Mouse (Mus musculus) ES-E14 (cell line): Measurements from ENCODE around the gene Fasn. TPM values are rescaled to one million over a fixed set of nuclear protein-coding genes. Genes with fewer than 3 reads are reported as not detected.

ENCODE experiments used
- DNase-seq: peaks from one replicate; pipeline ENCODE4 v3.0.0-alpha.2; 2013; ENCODE audit warnings: low read depth, low spot score
- H3K27ac ChIP-seq: 2 replicates; pipeline ENCODE4 v1.5.1; 2012; ENCODE audit warnings: low read depth, mild to moderate bottlenecking, low read length, moderate library complexity, mixed read lengths; ENCODE audit not compliant: poor library complexity, insufficient read depth, severe bottlenecking
- H3K36me3 ChIP-seq: 2 replicates; pipeline ENCODE4 v1.6.1; 2012; ENCODE audit warnings: mild to moderate bottlenecking, low read length, moderate library complexity, mixed read lengths; ENCODE audit not compliant: control insufficient read depth, poor library complexity, insufficient read depth, severe bottlenecking
- H3K4me1 ChIP-seq, 2 experiments: fragments of 150-350 bp in 1 of 2; sonication (generic) in 1 of 2; 2 replicates each; pipeline ENCODE4 v1.6.1; 2012; ENCODE audit warnings: low read length in 2 of 2, mild to moderate bottlenecking in 1 of 2, mixed read lengths in 1 of 2; ENCODE audit not compliant: control insufficient read depth in 2 of 2, insufficient read depth in 2 of 2, poor library complexity in 1 of 2
- H3K4me3 ChIP-seq, 2 experiments: fragments of 150-350 bp in 1 of 2; sonication (generic) in 1 of 2; 2 replicates each; pipeline ENCODE4 v1.5.1; 2012; ENCODE audit warnings: low read length in 2 of 2, low read depth in 1 of 2, mild to moderate bottlenecking in 1 of 2, mixed read lengths in 1 of 2; ENCODE audit not compliant: insufficient read depth in 1 of 2, poor library complexity in 1 of 2, severe bottlenecking in 1 of 2
- H3K9ac ChIP-seq: 2 replicates; pipeline ENCODE4 v1.6.1; 2012; ENCODE audit warnings: low read depth, mild to moderate bottlenecking, low read length, mixed read lengths; ENCODE audit not compliant: poor library complexity, insufficient read depth, severe bottlenecking
- H3K9me3 ChIP-seq: fragments of 150-350 bp; sonication (generic); 2 replicates; pipeline ENCODE4 v1.6.1; 2012; ENCODE audit warnings: low read depth, mild to moderate bottlenecking, low read length; ENCODE audit not compliant: control insufficient read depth, insufficient read depth
- CHD2 ChIP-seq: IDR thresholded peaks from 2 replicates; pipeline ENCODE4 v1.6.1; 2014; ENCODE audit warnings: mild to moderate bottlenecking, low read depth, low read length, inconsistent platforms
- HCFC1 ChIP-seq: IDR thresholded peaks from 2 replicates; pipeline ENCODE4 v1.6.1; 2012; ENCODE audit warnings: low read length, inconsistent platforms, borderline replicate concordance; ENCODE audit not compliant: insufficient read depth
- MAFK ChIP-seq: IDR thresholded peaks from 2 replicates; pipeline ENCODE4 v1.6.1; 2014; ENCODE audit warnings: mild to moderate bottlenecking, low read depth, low read length, inconsistent platforms; ENCODE audit not compliant: insufficient read depth
- ZC3H11A ChIP-seq: IDR thresholded peaks from 2 replicates; pipeline ENCODE4 v1.6.1; 2012; ENCODE audit warnings: low read depth, mild to moderate bottlenecking, inconsistent platforms, low read length, borderline replicate concordance
- ZNF384 ChIP-seq: IDR thresholded peaks from 2 replicates; pipeline ENCODE4 v1.6.1; 2012; ENCODE audit warnings: low read depth, low read length, inconsistent platforms
- in situ Hi-C, 2 experiments: fragments of 600-800 bp; cut with MboI; formaldehyde crosslinking; loops; one replicate each; pipeline ENCODE4 v1.15.1; 2025; ENCODE audit warnings: low sequenced_read_pairs in 2 of 2, inconsistent platforms in 1 of 2; ENCODE audit not compliant: unreplicated experiment in 2 of 2
- total RNA-seq: library from RNA; depleted of rRNA; stranded (reverse); fragments of 300-350 nt; gene quantifications from 2 replicates; pipeline ENCODE4 v1.2.3, GENCODE M21; 2012

Gene Fasn
- total RNA-seq, 1 experiment, result 210 TPM

DNA sequence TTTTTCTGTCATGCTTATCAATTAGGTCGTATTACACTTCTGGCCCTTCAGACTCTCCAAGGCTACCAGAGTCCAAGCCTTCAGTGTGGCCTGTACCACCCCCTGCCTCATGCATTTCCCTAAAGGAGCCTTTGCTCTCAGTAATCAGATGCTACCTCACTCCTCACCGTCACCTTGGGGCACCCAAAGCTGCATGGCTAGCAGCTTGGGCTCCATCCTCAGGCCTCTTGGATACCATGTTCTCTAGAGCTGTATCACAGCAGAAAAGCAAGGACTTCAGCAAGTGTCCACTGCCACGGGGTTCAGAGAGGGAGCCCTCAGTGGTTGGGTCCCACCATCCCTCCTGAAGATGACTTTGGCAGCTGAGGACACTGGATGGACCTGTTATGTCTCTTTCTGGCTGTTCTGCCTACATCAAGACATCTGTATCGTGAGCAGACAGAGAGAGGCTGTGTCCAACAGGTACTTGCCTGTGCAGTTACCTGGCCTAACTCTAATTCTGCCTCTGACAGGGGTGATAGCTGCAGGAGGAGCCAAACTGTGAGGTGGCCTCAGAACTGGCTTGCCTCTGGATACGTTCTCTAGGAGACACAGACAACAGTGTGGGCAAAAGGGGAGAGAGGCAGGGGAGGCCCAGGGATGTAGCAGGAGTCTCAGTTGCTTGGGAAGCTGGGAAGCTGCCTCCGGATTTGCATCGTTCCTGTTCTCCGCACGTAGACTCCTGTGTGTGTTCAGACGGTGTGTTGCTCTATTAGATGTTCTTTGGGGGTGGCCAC, 5.6 kb upstream of the Fasn start:
- in situ Hi-C loops, result no loop called here
- no peak for TF ChIP-seq CHD2
- no peak for DNase-seq
- H3K36me3 ChIP-seq, result no peaks in the 10 kb centered on the region; the same call in 1 of the 2 replicates
- H3K27ac ChIP-seq, result no peak overlapping the region
- peaks cover 4 to 17% of the 10 kb centered on the region in 2 experiments; a peak in 2 of 4 replicates for H3K4me1 ChIP-seq
- no peaks in the 10 kb centered on the region for H3K9me3 ChIP-seq
- H3K4me3 ChIP-seq, result no peak overlapping the region
- no peak overlapping the region for H3K9ac ChIP-seq

DNA sequence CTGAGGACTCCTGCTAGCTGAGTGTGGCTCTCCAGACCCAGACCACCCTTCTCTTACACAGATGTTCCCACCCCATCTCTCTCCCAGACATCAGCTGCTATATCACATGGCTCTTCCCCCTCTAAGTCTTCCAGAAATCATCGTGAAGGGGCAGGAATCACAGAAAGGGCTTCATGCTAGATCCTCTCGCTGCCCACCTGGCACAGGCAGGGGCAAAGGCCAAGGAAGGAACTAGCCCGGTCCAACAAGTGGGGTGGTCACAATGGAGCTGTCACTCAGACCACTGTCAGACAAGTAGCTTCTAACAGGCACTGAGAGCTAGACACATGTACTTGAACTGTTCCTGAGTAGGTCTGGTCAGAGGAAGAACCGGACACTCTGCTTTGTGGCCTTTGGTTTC, 4.1 kb upstream of the Fasn start:
- Histone ChIP-seq H3K36me3 (no peaks in the 10 kb centered on the region; the same call in 1 of the 2 replicates), H3K9ac (no peak overlapping the region), H3K9me3 (no peaks in the 10 kb centered on the region), H3K27ac (no peak overlapping the region), H3K4me1 (peaks cover 4 to 17% of the 10 kb centered on the region in 2 experiments; a peak in 2 of 4 replicates), H3K4me3 (no peak overlapping the region)
- in situ Hi-C loops, result no loop called here
- no peak for TF ChIP-seq ZC3H11A
- no peak for TF ChIP-seq HCFC1
- no peak for TF ChIP-seq CHD2
- no peak for TF ChIP-seq MAFK
- no peak for TF ChIP-seq ZNF384
- DNase-seq, result no peak

DNA sequence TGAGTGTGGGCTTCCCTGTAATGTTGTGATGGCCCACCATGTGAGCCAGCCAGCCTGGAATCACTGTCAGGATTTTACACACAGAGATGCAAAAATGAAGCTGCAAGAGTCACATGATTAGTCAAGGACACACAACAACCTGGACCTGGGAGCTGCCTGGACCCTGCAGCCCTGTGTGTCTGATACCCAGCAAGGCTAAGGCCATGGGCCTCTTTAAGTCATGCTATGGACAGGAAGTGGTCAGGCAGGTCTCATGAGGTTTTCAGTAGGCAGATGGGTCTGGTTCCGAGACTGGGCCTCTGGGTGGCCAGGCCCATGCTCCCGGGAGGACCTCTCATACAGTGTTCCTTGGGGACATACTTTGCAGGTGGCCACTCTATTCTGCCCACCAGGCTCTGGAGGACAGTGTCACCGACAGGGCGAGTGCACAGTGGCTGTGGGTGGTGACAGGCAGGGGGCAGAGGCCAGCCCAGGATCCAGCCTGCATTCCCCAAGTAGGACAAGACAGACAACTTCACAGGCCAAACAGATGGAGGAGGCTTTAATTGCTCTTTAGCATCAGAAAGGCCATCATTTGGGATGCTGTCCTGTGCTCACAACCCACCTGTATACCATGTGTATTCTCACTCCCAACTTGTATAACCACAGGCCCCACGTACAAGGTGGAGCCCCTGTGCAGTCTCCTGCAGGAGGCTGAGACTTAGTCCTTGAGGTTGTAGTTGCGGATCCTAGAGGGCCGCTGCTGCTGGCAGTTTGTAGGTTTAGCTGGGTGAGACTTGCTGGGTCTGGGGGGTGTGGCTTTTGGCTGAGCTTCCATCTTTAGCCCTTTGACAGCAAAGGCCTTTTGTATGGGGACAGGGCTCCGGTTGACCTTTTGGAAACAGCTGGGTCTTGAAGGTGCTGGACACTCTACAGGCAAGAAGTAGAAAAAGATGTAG, 1.9 kb upstream of the Fasn start:
- no peak overlapping the region for H3K27ac ChIP-seq
- peaks cover 12% of the 10 kb centered on the region for H3K36me3 ChIP-seq
- H3K4me1 ChIP-seq, result peaks cover 4 to 31% of the 10 kb centered on the region in 2 experiments; a peak in 3 of 4 replicates
- DNase-seq, result no peak
- in situ Hi-C loops, result no loop called here
- H3K9ac ChIP-seq, result no peak overlapping the region
- TF ChIP-seq ZC3H11A (no peak), CHD2 (no peak), MAFK (no peak), HCFC1 (no peak), ZNF384 (no peak)
- no peak overlapping the region for H3K4me3 ChIP-seq
- H3K9me3 ChIP-seq, result no peaks in the 10 kb centered on the region

DNA sequence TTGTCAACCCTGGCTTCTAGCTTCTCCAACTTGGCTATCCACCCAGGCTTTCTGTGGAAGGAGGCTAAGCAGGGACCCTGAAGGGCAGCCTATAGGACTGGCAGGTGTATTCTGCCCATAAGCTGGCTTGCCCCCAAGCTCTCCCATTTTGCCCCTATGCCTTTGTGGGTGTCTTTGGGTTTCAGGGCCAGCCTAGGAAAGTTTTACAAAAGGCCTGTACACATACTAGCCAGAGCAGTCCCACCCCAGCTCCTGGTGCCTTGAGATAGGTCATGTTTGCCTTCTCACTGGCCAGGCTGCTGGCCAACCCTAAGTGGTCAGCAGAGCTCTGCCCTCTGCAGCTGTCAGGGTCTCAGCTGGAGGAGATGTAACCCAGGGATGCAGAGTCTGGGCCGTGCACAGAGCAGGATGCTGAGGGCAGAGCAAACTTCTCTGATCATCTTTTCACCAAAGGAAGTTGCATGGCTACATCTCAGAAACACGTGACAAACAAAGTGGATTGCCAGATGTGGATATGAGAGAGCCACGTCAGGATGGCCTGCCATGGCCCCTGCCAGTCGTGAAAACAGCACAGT, 1.0 kb upstream of the Fasn start:
- Histone ChIP-seq H3K9ac (no peak overlapping the region; the same call in 1 of the 2 replicates), H3K36me3 (peaks cover 21% of the 10 kb centered on the region), H3K4me3 (peak overlapping the region in 1 of 2 experiments; percentile 79; a peak in 1 of 4 replicates), H3K4me1 (peaks cover 4 to 31% of the 10 kb centered on the region in 2 experiments; a peak in 3 of 4 replicates), H3K9me3 (no peaks in the 10 kb centered on the region), H3K27ac (no peak overlapping the region)
- in situ Hi-C loops, result no loop called here
- no peak for DNase-seq
- no peak for TF ChIP-seq MAFK
- no peak for TF ChIP-seq ZC3H11A
- no peak for TF ChIP-seq ZNF384
